Mouse (Mus musculus) gastrocnemius, postnatal 4 days (tissue): Measurements from ENCODE around the gene Ttc22. TPM values are rescaled to one million over a fixed set of nuclear protein-coding genes. Genes with fewer than 3 reads are reported as not detected.

Experiments
- DNase-seq, 2 experiments: peaks; one replicate each; pipeline ENCODE4 v3.0.0; 2021 to 2022; ENCODE audit warnings: low spot score in 2 of 2, mixed read lengths in 2 of 2
- total RNA-seq, 2 experiments: library from RNA; stranded (reverse); gene quantifications; 2 replicates each; pipeline ENCODE4 v1.2.3; 2021

Gene Ttc22
- total RNA-seq, 2 experiments from 2014 or later: 0.29 to 0.44 TPM

GRCm38 (mm10) chr4:106653051-106653450 is 30.8 kb downstream of the Ttc22 start:
- no peak for DNase-seq

GRCm38 (mm10) chr4:106655681-106656080 is 33.4 kb downstream of the Ttc22 start:
- no peak for DNase-seq

GRCm38 (mm10) chr4:106663956-106664470 is 41.8 kb downstream of the Ttc22 start:
- DNase-seq: no peak

- DNase-seq: no peak
Measured at GRCm38 (mm10) chr4:106664697-106665096, 42.5 kb downstream of the Ttc22 start.

- no peak for DNase-seq
Measured at GRCm38 (mm10) chr4:106665269-106665668, 43.0 kb downstream of the Ttc22 start.

GRCm38 (mm10) chr4:106665673-106666072 is 43.4 kb downstream of the Ttc22 start:
- DNase-seq: no peak

GRCm38 (mm10) chr4:106666546-106666945 is 44.3 kb downstream of the Ttc22 start:
- no peak for DNase-seq

- DNase-seq: no peak
Measured at GRCm38 (mm10) chr4:106676749-106677148, 54.5 kb downstream of the Ttc22 start.

- peak; percentile 88 to 92 for DNase-seq
Measured at GRCm38 (mm10) chr4:106678442-106679118, 56.3 kb downstream of the Ttc22 start, which contains the start of gene Ttc4. Ttc4 (minus strand) TSS chr4:106678944.

GRCm38 (mm10) chr4:106679152-106679551 is 56.9 kb downstream of the Ttc22 start:
- DNase-seq: no peak

- no peak for DNase-seq
Measured at GRCm38 (mm10) chr4:106680955-106681354, 58.7 kb downstream of the Ttc22 start.

- DNase-seq: no peak
Measured at GRCm38 (mm10) chr4:106688636-106689296, 66.5 kb downstream of the Ttc22 start.

Other genes starting within 250 kb of the Ttc22 start
- gene Pcsk9, start 158.1 kb upstream of the Ttc22 start, total RNA-seq: under 1 TPM; 0.66 to 0.70 TPM
- gene Bsnd, start 130.1 kb upstream of the Ttc22 start, total RNA-seq: under 1 TPM; 0.18 to 0.25 TPM
- 10 to 100 TPM; 36.0 to 45.6 TPM for gene Dhcr24, start 61.4 kb upstream of the Ttc22 start, total RNA-seq
- not detected for gene Lexm, start 5.2 kb upstream of the Ttc22 start, total RNA-seq
- 1 to 10 TPM; 5.2 to 6.4 TPM for gene Pars2, start 28.6 kb downstream of the Ttc22 start, total RNA-seq
- gene Ttc4, start 56.5 kb downstream of the Ttc22 start, total RNA-seq: 10 to 100 TPM; 28.8 to 32.3 TPM
- 1 to 10 TPM in 1 of 2 experiments, under 1 TPM in 1; 0.52 to 1.2 TPM for gene Mroh7, start 108.5 kb downstream of the Ttc22 start, total RNA-seq
- gene Fam151a, start 111.5 kb downstream of the Ttc22 start, total RNA-seq: not detected
- gene Acot11, start 182.6 kb downstream of the Ttc22 start, total RNA-seq: 10 to 100 TPM; 12.3 to 15.8 TPM